Mouse (Mus musculus) T-helper 2 cell (primary cell): ENCODE measurements around the gene Cdkn2d.

Source experiments
- in situ Hi-C: fragments of 300-600 bp; cut with MboI, MseI; formaldehyde crosslinking; loops from one replicate; pipeline ENCODE4 v1.15.1; 2025; ENCODE audit warnings: high pct_unique_total_duplicates

Gene Cdkn2d

GRCm38 (mm10) chr9:21246342-21246741, 44.9 kb downstream of the Cdkn2d start:
- in situ Hi-C loops = no loop called here

GRCm38 (mm10) chr9:21245113-21245487, 46.1 kb downstream of the Cdkn2d start:
- in situ Hi-C loops = no loop called here

GRCm38 (mm10) chr9:21244428-21245112, 46.6 kb downstream of the Cdkn2d start:
- in situ Hi-C loops = no loop called here

GRCm38 (mm10) chr9:21243826-21244427, 47.3 kb downstream of the Cdkn2d start:
- in situ Hi-C loops = no loop called here

- in situ Hi-C loops = no loop called here
These were observed 49.9 kb downstream of the Cdkn2d start for GRCm38 (mm10) chr9:21241343-21241742.

- in situ Hi-C loops = no loop called here
These were observed 51.8 kb downstream of the Cdkn2d start for GRCm38 (mm10) chr9:21239465-21239848.

- in situ Hi-C loops = no loop called here
These were observed 52.3 kb downstream of the Cdkn2d start, which contains the start of gene Keap1 for GRCm38 (mm10) chr9:21238733-21239464. TSS of gene Keap1 (minus strand) at chr9:21239361.
